Mouse (Mus musculus) cerebellum, adult 2 months (tissue): Measurements from ENCODE around the gene Vps13d. TPM values are rescaled to one million over a fixed set of nuclear protein-coding genes. Genes with fewer than 3 reads are reported as not detected.

Source experiments
- DNase-seq, 2 experiments: peaks; one replicate each; pipeline ENCODE4 v3.0.0; 2021
- H3K27ac ChIP-seq: fragments of 200-500 bp; 2 replicates; pipeline ENCODE4 v1.5.1; 2012; ENCODE audit warnings: low read length, control low read depth, inconsistent platforms; ENCODE audit not compliant: insufficient read depth
- H3K27me3 ChIP-seq: fragments of 200-500 bp; 2 replicates; pipeline ENCODE4 v1.6.1; 2012; ENCODE audit warnings: inconsistent platforms, mild to moderate bottlenecking, low read length, moderate library complexity; ENCODE audit not compliant: control insufficient read depth, insufficient read depth
- H3K4me1 ChIP-seq: fragments of 200-500 bp; 2 replicates; pipeline ENCODE4 v1.6.1; 2011; ENCODE audit warnings: low read length; ENCODE audit not compliant: control insufficient read depth, insufficient read depth
- H3K4me3 ChIP-seq: fragments of 200-500 bp; replicated peaks from 2 replicates; pipeline ENCODE3; 2011; ENCODE audit warnings: mild to moderate bottlenecking, low read depth, low read length, control low read depth; ENCODE audit not compliant: insufficient read depth
- CTCF ChIP-seq: fragments of 200-500 bp; IDR thresholded peaks from 2 replicates; pipeline ENCODE4 v1.5.1; 2011; ENCODE audit warnings: low read depth, mild to moderate bottlenecking, control low read depth, low read length, moderate library complexity, borderline replicate concordance; ENCODE audit not compliant: insufficient read depth
- POLR2A ChIP-seq: fragments of 200-500 bp; IDR thresholded peaks from 2 replicates; pipeline ENCODE4 v1.6.1; 2011; ENCODE audit warnings: low read length, control low read depth, borderline replicate concordance; ENCODE audit not compliant: insufficient read depth
- WGBS: fragments of 180-500 bp; shearing (Covaris S2); methylation state at CpG from one replicate; pipeline ENCODE4 v1.1.7; 2018; 5-methylcytosine and 5-hydroxymethylcytosine counted together
- polyA plus RNA-seq: library from polyadenylated mRNA; depleted of rRNA; stranded (reverse); fragments of >200 nt; gene quantifications from 2 replicates; pipeline ENCODE4 v1.2.3, GENCODE M21; 2012

Gene Vps13d
- polyA plus RNA-seq, 1 experiment: 51.9 TPM

GRCm38 (mm10) chr4:145055792-145056191, 139.0 kb downstream of the Vps13d start:
- H3K4me3 ChIP-seq: no peak overlapping the region
- peaks cover 7% of the 10 kb centered on the region for H3K4me1 ChIP-seq
- DNase-seq: no peak
- H3K27me3 ChIP-seq: no peaks in the 10 kb centered on the region
- 88% methylated on average over 3 of the region's 3 CpGs for WGBS
- TF ChIP-seq CTCF (no peak), POLR2A (no peak)
- no peak overlapping the region for H3K27ac ChIP-seq

- TF ChIP-seq POLR2A (no peak), CTCF (no peak)
- DNase-seq: no peak
- WGBS: 59% methylated on average over 3 of the region's 3 CpGs
- Histone ChIP-seq H3K27ac (no peak overlapping the region), H3K4me1 (peaks cover 7% of the 10 kb centered on the region), H3K27me3 (no peaks in the 10 kb centered on the region), H3K4me3 (no peak overlapping the region)
These were observed 140.4 kb downstream of the Vps13d start for GRCm38 (mm10) chr4:145054369-145054768.

GRCm38 (mm10) chr4:145052697-145053096, 142.1 kb downstream of the Vps13d start:
- Histone ChIP-seq H3K27ac (no peak overlapping the region), H3K27me3 (no peaks in the 10 kb centered on the region), H3K4me1 (0 out of 2 replicates have a peak, but pooled peaks cover 4% of the 10 kb centered on the region), H3K4me3 (no peak overlapping the region)
- DNase-seq: no peak
- TF ChIP-seq POLR2A (no peak), CTCF (no peak)
- 64% methylated on average over 1 of the region's 1 CpGs for WGBS

GRCm38 (mm10) chr4:145052282-145052681, 142.5 kb downstream of the Vps13d start:
- no peaks in the 10 kb centered on the region for H3K4me1 ChIP-seq
- DNase-seq: no peak
- WGBS: 79% methylated on average over 3 of the region's 3 CpGs
- H3K27ac ChIP-seq: no peak overlapping the region
- TF ChIP-seq POLR2A (no peak), CTCF (no peak)
- H3K4me3 ChIP-seq: no peak overlapping the region
- no peaks in the 10 kb centered on the region for H3K27me3 ChIP-seq

GRCm38 (mm10) chr4:145051209-145051969, 143.4 kb downstream of the Vps13d start:
- 74% methylated on average over 4 of the region's 4 CpGs for WGBS
- no peak for DNase-seq
- no peak for TF ChIP-seq CTCF
- TF ChIP-seq POLR2A: no peak
- H3K4me3 ChIP-seq: no peak overlapping the region
- H3K27ac ChIP-seq: no peak overlapping the region
- no peaks in the 10 kb centered on the region for H3K4me1 ChIP-seq
- H3K27me3 ChIP-seq: no peaks in the 10 kb centered on the region

GRCm38 (mm10) chr4:145050518-145051208, 144.1 kb downstream of the Vps13d start:
- no peaks in the 10 kb centered on the region for H3K27me3 ChIP-seq
- TF ChIP-seq CTCF (no peak), POLR2A (no peak)
- 75% methylated on average over 8 of the region's 8 CpGs for WGBS
- H3K4me3 ChIP-seq: no peak overlapping the region
- H3K4me1 ChIP-seq: no peaks in the 10 kb centered on the region
- no peak for DNase-seq
- no peak overlapping the region for H3K27ac ChIP-seq

GRCm38 (mm10) chr4:145047964-145048363, 146.8 kb downstream of the Vps13d start:
- Histone ChIP-seq H3K4me1 (no peaks in the 10 kb centered on the region), H3K27ac (no peak overlapping the region), H3K27me3 (no peaks in the 10 kb centered on the region), H3K4me3 (no peak overlapping the region)
- 86% methylated on average over 5 of the region's 5 CpGs for WGBS
- TF ChIP-seq CTCF: no peak
- TF ChIP-seq POLR2A: no peak
- DNase-seq: no peak

- Histone ChIP-seq H3K27ac (no peak overlapping the region), H3K4me3 (no peak overlapping the region), H3K27me3 (no peaks in the 10 kb centered on the region), H3K4me1 (no peaks in the 10 kb centered on the region)
- no peak for DNase-seq
- no peak for TF ChIP-seq POLR2A
- TF ChIP-seq CTCF: no peak
- WGBS: 75% methylated on average over 7 of the region's 8 CpGs
These were observed 148.8 kb downstream of the Vps13d start for GRCm38 (mm10) chr4:145046032-145046401.
